Mouse (Mus musculus) hindbrain, embryonic 14.5 days (tissue): ENCODE results near the gene Fau. TPM values are rescaled to one million over a fixed set of nuclear protein-coding genes. Genes with fewer than 3 reads are reported as not detected.

Source experiments
- ATAC-seq: fragments of 200-750 bp; cut with Nextera tagmentation; 2 replicates; pipeline ENCODE4 v1.8.0; 2017; ENCODE audit warnings: moderate number of reproducible peaks, mild to moderate bottlenecking, moderate TSS enrichment, moderate library complexity; ENCODE audit not compliant: low FRiP score
- DNase-seq: peaks from one replicate; pipeline ENCODE4 v3.0.0-alpha.2; 2015; ENCODE audit warnings: low spot score
- H3K27ac ChIP-seq: fragments of 300-500 bp; sonication (generic); 2 replicates; pipeline ENCODE4 v1.5.1; 2014; ENCODE audit warnings: mild to moderate bottlenecking, moderate library complexity
- H3K27me3 ChIP-seq: fragments of 300-500 bp; sonication (generic); 2 replicates; pipeline ENCODE4 v1.6.1; 2014; ENCODE audit warnings: mild to moderate bottlenecking, low read length, mixed read lengths; ENCODE audit not compliant: control insufficient read depth, insufficient read depth
- H3K36me3 ChIP-seq: fragments of 300-500 bp; sonication (generic); replicated peaks from 2 replicates; pipeline ENCODE4 v1.6.1; 2014; ENCODE audit not compliant: control insufficient read depth, insufficient read depth
- H3K4me1 ChIP-seq: fragments of 300-500 bp; sonication (generic); replicated peaks from 2 replicates; pipeline ENCODE4 v1.6.1; 2014; ENCODE audit warnings: antibody characterized with exemption, low read length, mixed read lengths; ENCODE audit not compliant: control insufficient read depth, insufficient read depth
- H3K4me2 ChIP-seq: fragments of 300-500 bp; sonication (generic); replicated peaks from 2 replicates; pipeline ENCODE4 v1.6.1; 2014; ENCODE audit warnings: mild to moderate bottlenecking, moderate library complexity
- H3K4me3 ChIP-seq: fragments of 300-500 bp; sonication (generic); replicated peaks from 2 replicates; pipeline ENCODE4 v1.5.1; 2014; ENCODE audit warnings: mild to moderate bottlenecking, low read length
- H3K9ac ChIP-seq: fragments of 300-500 bp; sonication (generic); 2 replicates; pipeline ENCODE4 v1.6.1; 2014
- H3K9me3 ChIP-seq: fragments of 300-500 bp; sonication (generic); 2 replicates; pipeline ENCODE4 v1.6.1; 2016; ENCODE audit warnings: low read length; ENCODE audit not compliant: control insufficient read depth
- WGBS: fragments of 180-500 bp; shearing (Covaris S2); extraction: QIAGEN DNeasy Blood & Tissue Kit; methylation state at CpG from one replicate; pipeline ENCODE4 v1.1.7; 2014; 5-methylcytosine and 5-hydroxymethylcytosine counted together
- microRNA-seq: library from miRNA; unstranded; fragments of <30 nt; microRNA quantifications from one replicate; pipeline ENCODE4, GENCODE M21; 2016
- polyA plus RNA-seq: library from polyadenylated mRNA; unstranded; fragments of >200 nt; fragmentation: Nextera tagmentation; extraction: Ambion mirVana; gene quantifications from 2 replicates; pipeline ENCODE4 v1.2.1, GENCODE M21; 2014

The Fau gene
- polyA plus RNA-seq, 1 experiment from 2014 or later = 672 TPM

DNA sequence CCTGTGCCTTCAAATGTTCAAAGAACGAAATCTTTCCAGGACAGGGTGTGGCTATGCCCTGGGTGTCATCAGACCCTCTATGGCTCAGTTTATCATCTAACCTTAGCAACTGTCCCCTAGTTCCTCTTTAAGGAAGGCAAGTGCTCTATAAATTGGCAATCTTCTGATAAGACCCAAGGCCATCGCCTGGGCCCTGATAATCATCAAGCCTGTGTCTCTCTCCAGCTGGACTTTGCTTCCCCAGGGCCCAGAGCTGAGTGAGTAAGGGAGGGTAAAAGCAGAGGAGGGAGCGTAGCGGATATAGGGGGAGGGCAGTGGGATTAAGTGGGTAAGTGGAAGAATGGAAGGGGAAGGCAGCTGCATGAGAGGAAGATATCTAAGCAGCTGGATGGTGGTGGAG, 46.8 kb downstream of the Fau start:
- 88% methylated on average over 4 of the region's 4 CpGs for WGBS
- ATAC-seq (no peak), DNase-seq (no peak)
- no peak overlapping the region for H3K4me2 ChIP-seq
- H3K36me3 ChIP-seq = no peaks in the 10 kb centered on the region
- H3K9ac ChIP-seq = no peak overlapping the region
- no peak overlapping the region for H3K4me3 ChIP-seq
- H3K27ac ChIP-seq = no peak overlapping the region
- H3K27me3 ChIP-seq = no peaks in the 10 kb centered on the region
- no peaks in the 10 kb centered on the region for H3K4me1 ChIP-seq
- no peaks in the 10 kb centered on the region for H3K9me3 ChIP-seq

DNA sequence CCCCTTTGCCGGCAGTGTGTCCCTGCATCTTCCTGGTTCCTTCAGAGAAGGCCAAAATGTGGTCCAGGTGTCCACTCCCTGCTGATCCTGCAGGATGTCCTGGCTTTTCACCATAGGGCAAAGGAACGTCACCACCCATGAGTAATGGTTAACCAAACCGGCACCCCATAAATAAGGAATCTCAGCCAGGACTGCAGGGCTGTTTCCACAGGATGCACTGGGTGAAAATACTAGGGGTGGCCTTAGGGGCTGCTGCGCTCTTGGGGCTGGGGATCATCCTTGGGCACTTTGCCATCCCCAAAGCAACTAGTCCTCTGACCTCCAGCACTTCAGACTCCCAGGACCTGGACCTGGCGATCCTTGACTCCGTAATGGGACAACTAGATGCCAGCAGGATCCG, 47.9 kb downstream of the Fau start, which contains the start of gene Naaladl1:
Naaladl1 (plus strand) TSS at position 197 of the 400 bp plus-strand sequence.
- DNase-seq = no peak
- WGBS = 83% methylated on average over 7 of the region's 7 CpGs

More for the DNA sequence above, 47.9 kb downstream of the Fau start, which contains the start of gene Naaladl1:
- Histone ChIP-seq H3K4me2 (no peak within 1 kb of the TSS), H3K4me1 (no peaks in the 10 kb centered on the region), H3K9ac (no peak within 1 kb of the TSS; the same call in 1 of the 2 replicates), H3K36me3 (no peaks in the 10 kb centered on the region), H3K4me3 (no peak within 1 kb of the TSS), H3K27ac (no peak within 1 kb of the TSS), H3K9me3 (no peaks in the 10 kb centered on the region), H3K27me3 (no peaks in the 10 kb centered on the region)
- no peak for ATAC-seq

Small RNA genes lying within 50 kb of the gene (microRNA-seq; reads per million reads assigned to microRNA genes)
- 1.6 reads per million, percentile 2 among the genes with 10 or more reads in this experiment for gene Mir6988

Other genes starting within 250 kb of the Fau start
- gene Frmd8, start 182.6 kb upstream of the Fau start, polyA plus RNA-seq = 11.3 and 13.1 TPM in 2 replicates
- gene Slc25a45, start 180.0 kb upstream of the Fau start, polyA plus RNA-seq = 1.5 and 2.5 TPM in 2 replicates
- gene Tigd3, start 163.7 kb upstream of the Fau start, polyA plus RNA-seq = 6.1 and 9.4 TPM in 2 replicates
- gene Dpf2, start 144.8 kb upstream of the Fau start, polyA plus RNA-seq = 88.2 and 94.7 TPM in 2 replicates
- 16.9 and 18.5 TPM in 2 replicates for gene Cdc42ep2, start 133.0 kb upstream of the Fau start, polyA plus RNA-seq
- gene Pola2, start 93.6 kb upstream of the Fau start, polyA plus RNA-seq = 22.2 and 24.2 TPM in 2 replicates
- gene Slc22a20, start 71.7 kb upstream of the Fau start, polyA plus RNA-seq = not detected in 2 replicates
- 5.4 and 6.5 TPM in 2 replicates for gene Capn1, start 41.9 kb upstream of the Fau start, polyA plus RNA-seq
- 28.7 and 32.9 TPM in 2 replicates for gene Syvn1, start 11.3 kb upstream of the Fau start, polyA plus RNA-seq
- gene Mrpl49, start 59 bp upstream of the Fau start, polyA plus RNA-seq = 64.2 and 64.5 TPM in 2 replicates
- gene Znhit2, start 3.3 kb downstream of the Fau start, polyA plus RNA-seq = 35.3 and 36.3 TPM in 2 replicates
- gene Tm7sf2, start 10.5 kb downstream of the Fau start, polyA plus RNA-seq = 58.9 and 59.8 TPM in 2 replicates
- 71.7 and 74.2 TPM in 2 replicates for gene Vps51, start 19.4 kb downstream of the Fau start, polyA plus RNA-seq
- not detected in 2 replicates for gene Tmem262, start 22.2 kb downstream of the Fau start, polyA plus RNA-seq
- 1.0 and 1.2 TPM in 2 replicates for gene Gm28374, start 24.4 kb downstream of the Fau start, polyA plus RNA-seq
- 75.1 and 75.4 TPM in 2 replicates for gene Zfpl1, start 27.1 kb downstream of the Fau start, polyA plus RNA-seq
- gene Cdca5, start 27.1 kb downstream of the Fau start, polyA plus RNA-seq = 6.3 and 6.8 TPM in 2 replicates
- not detected in 2 replicates for gene AC131692.1, start 36.6 kb downstream of the Fau start, polyA plus RNA-seq
- 0.52 and 0.59 TPM in 2 replicates for gene Naaladl1, start 47.9 kb downstream of the Fau start, polyA plus RNA-seq
- 51.3 and 54.5 TPM in 2 replicates for gene Sac3d1, start 60.8 kb downstream of the Fau start, polyA plus RNA-seq
- 59.6 and 60.8 TPM in 2 replicates for gene Snx15, start 70.5 kb downstream of the Fau start, polyA plus RNA-seq
- not detected in 2 replicates for gene Batf2, start 83.1 kb downstream of the Fau start, polyA plus RNA-seq
- gene Arl2, start 83.7 kb downstream of the Fau start, polyA plus RNA-seq = 114 and 117 TPM in 2 replicates
- gene Majin, start 126.5 kb downstream of the Fau start, polyA plus RNA-seq = not detected in 2 replicates
- gene Gpha2, start 168.5 kb downstream of the Fau start, polyA plus RNA-seq = not detected in 2 replicates
- gene Ppp2r5b, start 178.0 kb downstream of the Fau start, polyA plus RNA-seq = 140 and 158 TPM in 2 replicates
- 14.5 and 14.8 TPM in 2 replicates for gene Atg2a, start 183.8 kb downstream of the Fau start, polyA plus RNA-seq
- 80.0 and 84.9 TPM in 2 replicates for gene Ehd1, start 218.9 kb downstream of the Fau start, polyA plus RNA-seq
- 0.56 and 0.63 TPM in 2 replicates for gene Cdc42bpg, start 248.6 kb downstream of the Fau start, polyA plus RNA-seq